Mouse (Mus musculus) cerebellum, postnatal 10 days (tissue): Measurements from ENCODE around the gene Atad3a.
A peak's percentile ranks its signal among the peaks of the same experiment; 100 is the strongest.
"Not testable (repeated sequence)": the region's sequence is repeated elsewhere in the genome, so short reads cannot be mapped to it uniquely, and the experiment has no call there.

Source experiments
- DNase-seq, 2 experiments: peaks; one replicate each; pipeline ENCODE4 v3.0.0; 2021; ENCODE audit warnings: mixed read lengths in 2 of 2

The Atad3a gene

DNA sequence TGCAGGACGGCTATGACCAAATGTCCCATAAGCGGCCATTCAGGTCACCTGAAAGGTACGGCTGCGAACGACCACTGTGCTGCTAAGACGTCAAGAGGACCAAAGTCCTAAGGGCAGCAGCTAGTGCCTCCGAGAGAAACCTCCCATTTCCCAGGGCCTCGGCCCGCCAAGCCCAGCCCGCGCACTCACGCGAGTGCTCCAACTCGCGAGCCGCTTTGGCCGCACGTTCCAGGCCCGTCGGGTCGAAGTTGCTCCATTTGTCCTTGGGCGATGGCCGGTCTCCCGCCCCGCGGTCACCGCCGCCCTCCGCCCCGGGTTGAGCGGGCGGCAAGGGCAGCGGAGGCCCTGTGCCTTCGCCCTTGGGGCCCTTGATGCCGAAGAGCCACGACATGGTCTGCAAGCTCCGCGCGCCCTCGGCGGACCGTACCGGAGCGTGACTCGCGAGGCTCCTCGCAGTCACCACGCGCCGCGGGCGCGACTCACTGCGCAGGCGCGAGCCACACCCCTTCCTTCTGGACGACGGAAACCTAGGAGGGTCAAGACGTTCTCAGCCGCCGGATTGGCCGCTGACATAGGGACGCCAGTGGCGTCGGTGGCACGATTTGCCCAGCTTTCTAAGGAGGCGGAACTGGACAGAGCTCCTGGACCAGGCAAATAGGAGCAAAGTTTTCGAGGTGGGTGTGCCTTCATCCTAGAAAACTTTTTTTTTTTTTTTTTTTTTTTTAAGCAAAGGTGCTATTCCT lies at the start of gene Atad3a:
TSS of gene Atad3a (minus strand) at position 481 of the 743 bp plus-strand sequence.
- DNase-seq: peak; percentile 99

DNA sequence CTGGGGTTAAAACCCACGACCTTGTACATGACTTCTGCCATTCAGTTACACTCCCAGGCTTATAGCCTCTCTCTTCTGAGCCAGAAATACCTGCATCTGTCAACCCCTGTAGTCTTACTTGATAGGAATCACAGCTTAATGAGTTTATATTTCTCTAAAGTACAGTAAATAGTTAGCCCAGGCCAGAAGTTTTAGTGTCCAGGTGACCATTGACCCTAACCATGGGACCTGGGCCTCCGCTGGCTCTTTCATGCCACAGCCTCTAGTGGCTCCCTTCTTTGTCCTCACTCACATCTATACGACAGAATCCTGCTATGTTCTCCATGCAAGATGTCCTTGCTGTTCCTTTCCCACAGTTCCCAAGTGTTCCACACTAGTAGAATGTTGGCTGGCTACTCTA lies 46.9 kb upstream of the Atad3a start:
- DNase-seq: no peak

DNA sequence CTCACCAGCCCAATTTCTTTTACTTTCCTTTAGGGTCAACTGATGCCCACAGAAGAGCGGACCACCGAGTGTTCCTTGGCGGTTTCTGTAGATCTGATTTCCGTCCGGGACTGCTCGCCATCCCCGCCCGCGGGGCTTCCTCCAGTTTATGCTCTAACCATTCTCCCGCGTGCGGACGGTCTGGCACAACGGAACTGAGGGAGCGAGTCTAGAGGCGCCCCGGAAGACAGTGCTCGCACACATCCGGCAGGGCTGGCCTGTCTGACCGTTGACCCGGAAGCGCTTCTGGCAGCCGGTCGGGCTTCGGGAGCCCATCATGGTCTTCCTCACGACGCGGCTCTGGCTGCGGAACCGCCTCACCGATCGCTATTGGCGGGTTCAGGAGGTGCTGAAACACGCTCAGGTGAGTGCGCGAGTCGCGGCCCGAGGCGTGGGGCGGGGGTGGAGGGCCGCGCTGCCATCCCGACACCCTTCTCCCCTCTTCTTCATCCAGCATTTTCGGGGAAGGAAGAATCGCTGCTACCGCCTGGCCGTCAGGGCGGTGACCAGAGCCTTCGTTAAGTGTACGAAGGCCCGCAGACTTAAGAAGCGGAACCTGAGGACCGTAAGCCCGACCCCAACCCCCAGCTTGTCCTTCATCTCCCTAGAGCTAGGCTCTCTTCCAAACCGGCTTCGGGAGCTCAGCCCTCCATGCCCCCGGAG lies 42.6 kb upstream of the Atad3a start:
- DNase-seq: peak; percentile 99

GRCm38 (mm10) chr4:155802741-155803339 lies 41.9 kb upstream of the Atad3a start, which contains the start of gene Mrpl20:
Gene Mrpl20 (plus strand): TSS chr4:155802878.
- DNase-seq: no peak

DNA sequence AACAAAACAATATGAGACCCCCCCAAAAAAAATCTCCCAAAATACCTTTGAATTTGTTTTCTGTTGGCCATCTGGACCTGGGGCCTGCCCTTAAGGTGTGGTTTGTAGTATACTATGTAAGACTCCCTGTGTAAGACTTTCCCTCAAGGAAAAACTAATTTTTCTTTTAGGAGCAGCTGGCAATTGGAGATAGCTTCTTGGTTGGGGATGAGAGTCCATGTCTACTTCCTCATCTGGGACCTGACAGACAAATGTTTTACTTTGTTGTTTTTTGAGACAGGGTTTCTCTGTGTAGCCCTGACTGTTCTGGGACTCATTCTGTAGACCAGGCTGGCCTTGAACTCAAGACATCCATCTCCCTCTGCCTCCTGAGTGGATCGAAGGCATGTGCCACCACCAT lies 41.2 kb upstream of the Atad3a start:
- no peak for DNase-seq

GRCm38 (mm10) chr4:155793730-155794129 lies 32.8 kb upstream of the Atad3a start:
- DNase-seq: no peak

GRCm38 (mm10) chr4:155791240-155791933 lies 30.5 kb upstream of the Atad3a start:
- DNase-seq: no peak

GRCm38 (mm10) chr4:155790650-155791161 lies 29.8 kb upstream of the Atad3a start:
- DNase-seq: no peak

- DNase-seq: no peak
Observed at GRCm38 (mm10) chr4:155790021-155790489, 29.2 kb upstream of the Atad3a start, which contains the start of gene Ankrd65. Gene Ankrd65 (plus strand): TSS chr4:155790439.

GRCm38 (mm10) chr4:155788833-155789232 lies 27.9 kb upstream of the Atad3a start:
- not testable (repeated sequence) for DNase-seq

DNA sequence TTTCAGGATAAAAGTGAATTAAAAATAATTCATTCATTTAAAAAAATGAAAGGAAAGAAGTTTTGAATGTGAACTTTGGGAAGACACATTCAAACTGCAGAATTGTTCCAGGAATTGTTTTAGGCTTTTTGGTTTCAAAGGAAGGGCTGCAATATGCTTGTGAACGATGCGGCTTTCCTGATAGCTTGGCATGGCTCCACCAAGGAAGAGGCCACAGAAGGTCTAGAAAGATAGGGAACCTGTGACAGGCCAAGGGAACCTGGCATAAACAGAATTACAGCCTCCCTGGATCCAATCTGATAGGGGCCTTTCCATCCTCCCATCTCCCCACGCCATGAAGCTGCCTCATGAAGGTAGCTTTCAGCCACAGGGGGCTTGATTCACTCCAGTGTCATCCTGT lies 27.4 kb upstream of the Atad3a start:
- no peak for DNase-seq

- DNase-seq: no peak
Observed at GRCm38 (mm10) chr4:155785819-155786218, 24.9 kb upstream of the Atad3a start, which contains the start of gene Tmem88b. Gene Tmem88b (minus strand): TSS chr4:155785874.

DNA sequence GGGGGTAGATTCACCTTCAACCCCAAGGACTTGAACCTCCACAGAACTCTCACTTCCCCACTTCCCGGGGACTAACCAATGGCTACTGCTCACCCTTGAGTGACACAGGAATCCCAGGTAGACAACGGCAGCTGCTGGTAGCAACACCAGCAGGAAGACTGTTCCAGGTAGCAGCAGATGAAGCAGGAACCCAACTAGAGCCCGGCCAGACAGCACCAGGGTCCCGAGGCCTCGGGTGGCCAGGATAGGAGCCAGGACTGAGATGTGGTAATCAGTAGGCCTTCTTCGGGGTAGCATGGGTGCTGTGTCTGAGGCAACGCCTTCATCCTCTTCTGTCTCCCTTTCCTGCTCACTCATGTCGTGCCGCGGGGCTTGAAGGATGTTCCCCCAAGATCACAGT lies 24.4 kb upstream of the Atad3a start:
- no peak for DNase-seq

DNA sequence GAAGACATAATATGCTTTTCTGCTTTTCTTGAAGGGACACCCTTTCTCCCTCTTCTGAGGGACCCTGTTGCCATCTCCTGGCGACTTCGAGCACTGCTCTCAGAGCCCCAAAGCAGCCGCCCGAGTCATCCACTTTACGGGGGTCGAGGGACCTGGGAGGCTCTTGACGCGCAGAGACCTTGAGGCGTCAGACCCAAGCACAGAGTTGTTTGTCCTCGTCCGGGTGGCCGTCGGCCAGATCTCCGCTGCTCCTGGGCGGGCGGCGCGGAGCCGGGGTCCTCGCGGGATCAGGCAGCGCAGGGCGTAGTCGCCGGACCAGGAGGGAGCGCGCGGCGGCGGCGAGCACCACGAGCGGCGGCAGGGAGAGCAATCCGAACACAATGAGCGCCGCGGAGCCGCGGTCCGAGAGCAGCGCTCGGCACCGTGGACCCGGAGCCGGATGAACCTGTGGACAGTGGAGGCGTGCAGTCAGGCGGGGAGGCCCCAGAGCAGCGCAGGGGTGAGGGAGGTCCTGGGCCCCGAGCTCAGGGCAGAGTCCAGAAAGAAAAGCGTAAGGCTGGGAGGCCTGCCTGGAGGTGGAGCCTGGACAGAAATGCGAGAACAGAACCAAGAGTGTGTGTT lies 23.3 kb upstream of the Atad3a start:
- peak; percentile 93 for DNase-seq

- DNase-seq: no peak
Observed at GRCm38 (mm10) chr4:155783486-155784080, 22.7 kb upstream of the Atad3a start.

DNA sequence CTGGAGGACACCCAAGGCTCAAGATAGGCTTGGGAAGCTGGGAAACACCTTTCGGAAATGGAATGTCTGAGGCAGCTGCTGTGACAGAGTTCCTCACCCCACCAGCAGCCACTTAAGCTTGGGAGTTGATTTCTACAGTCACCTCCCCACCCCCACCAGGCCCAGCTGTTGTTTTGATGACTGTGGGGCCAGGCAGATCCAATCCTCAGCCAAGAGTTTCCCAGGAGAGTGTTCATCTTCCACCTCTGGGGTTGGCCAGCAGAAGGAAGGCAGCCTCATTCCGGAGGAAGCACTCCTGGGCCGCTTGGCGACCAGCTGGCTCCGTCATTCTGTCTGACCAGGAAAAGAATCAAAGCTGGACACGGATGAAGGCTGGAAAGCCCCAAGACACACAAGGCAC lies 20.0 kb upstream of the Atad3a start:
- peak; percentile 56 to 57 for DNase-seq

GRCm38 (mm10) chr4:155779498-155779897 lies 18.6 kb upstream of the Atad3a start:
- DNase-seq: no peak

DNA sequence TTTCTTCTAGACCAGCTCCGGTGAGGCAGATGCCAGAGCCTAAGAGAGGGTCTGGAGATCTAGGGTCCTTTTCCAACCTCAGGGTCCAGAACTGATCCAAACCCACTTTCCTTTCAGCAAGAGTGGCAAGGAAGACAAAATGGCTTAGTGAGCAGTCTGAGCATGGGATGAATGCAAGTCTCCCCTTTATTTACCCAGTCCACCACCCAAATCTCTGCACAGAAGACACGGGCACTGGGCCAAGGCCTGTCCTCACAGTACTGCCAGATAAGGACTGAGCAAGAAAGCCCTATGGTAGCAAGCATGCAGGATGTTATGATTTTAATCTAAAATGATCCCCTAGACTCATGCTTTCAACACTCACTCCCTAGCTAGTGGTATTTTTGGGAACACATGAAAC lies 16.9 kb upstream of the Atad3a start:
- DNase-seq: peak; percentile 56 to 60

- peak in 1 of 2 experiments; percentile 19 for DNase-seq
Observed at GRCm38 (mm10) chr4:155776704-155777335, 15.9 kb upstream of the Atad3a start.

GRCm38 (mm10) chr4:155775855-155776254 lies 15.0 kb upstream of the Atad3a start:
- DNase-seq: peak; percentile 84 to 85
